Mouse (Mus musculus): ENCODE results near the gene Pth1r. TPM values are rescaled to one million over a fixed set of nuclear protein-coding genes. Genes with fewer than 3 reads are reported as not detected.

Pth1r gene
- total RNA-seq, 2 experiments from 2014 or later: 6.4 to 8.3 TPM

- intact Hi-C loops (cut with DNase I): no loop called here
- DNase-seq (ENCODE audit: low spot score in 2 of 2): peak; percentile 49 to 54
Measured at GRCm38 (mm10) chr9:110725721-110726135, 21.2 kb downstream of the Pth1r start.

GRCm38 (mm10) chr9:110722060-110722459 lies 24.9 kb downstream of the Pth1r start:
- intact Hi-C loops (cut with DNase I): no loop called here
- DNase-seq (ENCODE audit: low spot score in 2 of 2): no peak

- no peak for DNase-seq (ENCODE audit: low spot score in 2 of 2)
- intact Hi-C loops (cut with DNase I): loop anchor here (5.0 kb wide), 1 partner anchor 152 kb away; no protein-coding TSS in a partner anchor
Measured at GRCm38 (mm10) chr9:110719977-110720376, 27.0 kb downstream of the Pth1r start.

- DNase-seq (ENCODE audit: low spot score in 2 of 2): no peak
- intact Hi-C loops (cut with DNase I): loop anchor here (5.0 kb wide), 1 partner anchor 153 kb away; no protein-coding TSS in a partner anchor
Measured at GRCm38 (mm10) chr9:110718810-110719209, 28.1 kb downstream of the Pth1r start.

GRCm38 (mm10) chr9:110718071-110718470 lies 28.9 kb downstream of the Pth1r start:
- intact Hi-C loops (cut with DNase I): loop anchor here (5.0 kb wide), 1 partner anchor 154 kb away; no protein-coding TSS in a partner anchor
- DNase-seq (ENCODE audit: low spot score in 2 of 2): peak in 1 of 2 experiments; percentile 50

GRCm38 (mm10) chr9:110716775-110717174 lies 30.2 kb downstream of the Pth1r start:
- intact Hi-C loops (cut with DNase I): loop anchor here (2.0 to 5.0 kb wide), 2 partner anchors 64 to 156 kb away; no protein-coding TSS in a partner anchor
- DNase-seq (ENCODE audit: low spot score in 2 of 2): peak; percentile 81 to 90

- intact Hi-C loops (cut with DNase I): loop anchor here (5.0 kb wide), 1 partner anchor 157 kb away; no protein-coding TSS in a partner anchor
- DNase-seq (ENCODE audit: low spot score in 2 of 2): no peak
Measured at GRCm38 (mm10) chr9:110715426-110715825, 31.5 kb downstream of the Pth1r start.

GRCm38 (mm10) chr9:110713389-110713788 lies 33.6 kb downstream of the Pth1r start:
- intact Hi-C loops (cut with DNase I): no loop called here
- DNase-seq (ENCODE audit: low spot score in 2 of 2): no peak

- DNase-seq (ENCODE audit: low spot score in 2 of 2): no peak
- intact Hi-C loops (cut with DNase I): no loop called here
Measured at GRCm38 (mm10) chr9:110712545-110712944, 34.4 kb downstream of the Pth1r start.

GRCm38 (mm10) chr9:110711996-110712395 lies 34.9 kb downstream of the Pth1r start:
- no peak for DNase-seq (ENCODE audit: low spot score in 2 of 2)
- intact Hi-C loops (cut with DNase I): no loop called here

- intact Hi-C loops (cut with DNase I): no loop called here
- DNase-seq (ENCODE audit: low spot score in 2 of 2): no peak
Measured at GRCm38 (mm10) chr9:110711532-110711931, 35.4 kb downstream of the Pth1r start.

- intact Hi-C loops (cut with DNase I): loop anchor here (1.0 to 5.0 kb wide), 3 partner anchors 57 to 297 kb away; partner anchors contain the start of gene Nbeal2
- peak; percentile 84 to 87 for DNase-seq (ENCODE audit: low spot score in 2 of 2)
Measured at GRCm38 (mm10) chr9:110709640-110710258, 37.2 kb downstream of the Pth1r start.

GRCm38 (mm10) chr9:110706784-110707183 lies 40.2 kb downstream of the Pth1r start:
- intact Hi-C loops (cut with DNase I): loop anchor here (5.0 kb wide), 2 partner anchors 54 to 294 kb away; partner anchors contain the start of gene Nbeal2
- no peak for DNase-seq (ENCODE audit: low spot score in 2 of 2)

GRCm38 (mm10) chr9:110703951-110704350 lies 43.0 kb downstream of the Pth1r start:
- intact Hi-C loops (cut with DNase I): no loop called here

GRCm38 (mm10) chr9:110702848-110703247 lies 44.1 kb downstream of the Pth1r start:
- no peak for DNase-seq (ENCODE audit: low spot score in 2 of 2)
- intact Hi-C loops (cut with DNase I): no loop called here

More at GRCm38 (mm10) chr9:110703951-110704350, 43.0 kb downstream of the Pth1r start:
- no peak for DNase-seq (ENCODE audit: low spot score in 2 of 2)

GRCm38 (mm10) chr9:110701114-110702032 lies 45.6 kb downstream of the Pth1r start:
- intact Hi-C loops (cut with DNase I): no loop called here
- no peak for DNase-seq (ENCODE audit: low spot score in 2 of 2)

GRCm38 (mm10) chr9:110699574-110699973 lies 47.4 kb downstream of the Pth1r start:
- DNase-seq (ENCODE audit: low spot score in 2 of 2): no peak
- intact Hi-C loops (cut with DNase I): no loop called here

GRCm38 (mm10) chr9:110697465-110697864 lies 49.5 kb downstream of the Pth1r start:
- DNase-seq (ENCODE audit: low spot score in 2 of 2): no peak
- intact Hi-C loops (cut with DNase I): no loop called here

GRCm38 (mm10) chr9:110696427-110696826 lies 50.5 kb downstream of the Pth1r start:
- DNase-seq (ENCODE audit: low spot score in 2 of 2): no peak
- intact Hi-C loops (cut with DNase I): no loop called here

GRCm38 (mm10) chr9:110695165-110695755 lies 51.7 kb downstream of the Pth1r start:
- DNase-seq (ENCODE audit: low spot score in 2 of 2): no peak
- intact Hi-C loops (cut with DNase I): no loop called here
